Mouse (Mus musculus) yolk sac, embryonic 10.5 days (tissue): ENCODE measurements around the gene Lrrc41.

Source experiments
- DNase-seq: peaks from one replicate; pipeline ENCODE4 v3.0.0-alpha.2; 2017; ENCODE audit warnings: low spot score

Lrrc41 gene

GRCm38 (mm10) chr4:116077240-116078095, 2.4 kb downstream of the Lrrc41 start:
- peak; percentile 64 for DNase-seq

DNA sequence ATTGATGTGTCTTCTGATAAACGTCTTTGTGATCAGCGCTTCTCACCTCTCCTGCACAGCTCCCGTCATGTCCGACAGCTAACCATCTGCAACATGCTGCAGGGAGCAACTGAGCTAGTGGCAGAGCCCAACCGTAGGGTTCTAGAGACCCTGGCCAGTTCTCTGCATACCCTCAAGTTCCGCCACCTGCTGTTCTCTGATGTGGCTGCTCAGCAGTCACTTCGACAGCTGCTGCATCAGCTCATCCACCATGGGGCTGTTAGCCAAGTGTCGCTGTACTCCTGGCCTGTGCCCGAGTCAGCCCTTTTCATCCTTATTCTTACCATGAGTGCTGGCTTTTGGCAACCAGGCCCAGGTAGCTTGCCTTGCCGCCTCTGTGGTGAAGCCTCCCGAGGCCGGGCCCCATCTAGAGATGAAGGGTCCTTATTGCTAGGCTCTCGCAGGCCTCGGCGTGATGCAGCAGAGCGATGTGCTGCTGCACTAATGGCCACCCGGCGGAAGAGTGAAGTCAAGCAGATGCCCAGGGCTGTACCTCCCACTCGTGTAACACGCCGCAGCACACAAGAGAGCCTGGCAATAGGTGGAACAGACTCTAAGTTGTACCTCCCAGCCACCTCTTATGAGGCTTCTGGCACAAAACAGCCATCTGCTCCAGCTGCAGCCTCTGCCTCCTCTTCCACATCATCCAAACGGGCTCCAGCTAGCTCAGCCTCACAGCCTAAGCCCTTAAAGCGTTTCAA, 13.6 kb downstream of the Lrrc41 start:
- no peak for DNase-seq

DNA sequence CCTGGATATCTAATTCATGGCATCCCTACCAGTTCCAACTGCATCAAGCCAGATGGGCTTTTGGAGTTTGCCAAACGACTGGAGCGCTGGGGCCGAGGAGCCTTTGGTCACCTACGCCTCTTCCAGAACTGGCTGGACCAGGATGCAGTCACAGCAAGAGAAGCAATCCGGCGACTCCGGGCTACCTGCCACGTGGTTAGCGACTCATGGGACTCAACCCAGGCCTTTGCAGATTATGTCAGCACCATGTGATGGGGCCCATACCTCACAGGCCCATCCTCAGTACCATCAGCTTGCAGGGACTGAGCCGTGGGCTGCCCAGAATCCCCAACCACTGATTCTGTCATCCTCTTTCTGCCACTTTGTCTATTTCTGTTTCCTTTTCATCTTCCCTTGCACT, 21.2 kb downstream of the Lrrc41 start:
- no peak for DNase-seq

DNA sequence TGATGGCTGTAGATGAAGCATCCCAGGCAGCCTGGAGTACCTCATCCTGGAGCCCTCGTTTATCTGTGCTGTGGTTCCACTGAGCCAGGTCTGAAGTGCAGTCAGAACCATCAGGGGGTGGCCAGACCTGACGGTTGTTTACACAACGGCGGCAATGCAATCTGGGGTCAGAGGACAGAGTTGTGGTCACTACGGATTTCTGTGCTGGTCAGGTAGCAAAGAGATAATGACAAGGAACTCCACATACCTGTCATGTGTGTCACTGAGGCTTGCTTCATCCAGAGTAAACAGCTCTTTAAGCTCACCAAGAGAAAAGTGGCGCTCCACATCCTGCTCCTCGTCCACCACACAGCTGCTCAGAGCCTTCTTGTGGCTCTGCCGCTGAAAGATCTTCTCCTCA, 22.1 kb downstream of the Lrrc41 start:
- DNase-seq, result peak; percentile 88

GRCm38 (mm10) chr4:116100959-116101358, 25.9 kb downstream of the Lrrc41 start:
- DNase-seq, result peak; percentile 40

GRCm38 (mm10) chr4:116105278-116105677, 30.2 kb downstream of the Lrrc41 start:
- DNase-seq, result no peak

- DNase-seq, result no peak
Observed at GRCm38 (mm10) chr4:116110695-116111094, 35.6 kb downstream of the Lrrc41 start.

GRCm38 (mm10) chr4:116111486-116111885, 36.4 kb downstream of the Lrrc41 start:
- DNase-seq, result no peak

GRCm38 (mm10) chr4:116122762-116123161, 47.7 kb downstream of the Lrrc41 start:
- DNase-seq, result no peak

- peak; percentile 91 for DNase-seq
Observed at GRCm38 (mm10) chr4:116123602-116124519, 48.8 kb downstream of the Lrrc41 start, which contains the start of the genes Rad54l and Pomgnt1. Rad54l (minus strand) TSS chr4:116123690. Pomgnt1 (plus strand) TSS chr4:116123840.

DNA sequence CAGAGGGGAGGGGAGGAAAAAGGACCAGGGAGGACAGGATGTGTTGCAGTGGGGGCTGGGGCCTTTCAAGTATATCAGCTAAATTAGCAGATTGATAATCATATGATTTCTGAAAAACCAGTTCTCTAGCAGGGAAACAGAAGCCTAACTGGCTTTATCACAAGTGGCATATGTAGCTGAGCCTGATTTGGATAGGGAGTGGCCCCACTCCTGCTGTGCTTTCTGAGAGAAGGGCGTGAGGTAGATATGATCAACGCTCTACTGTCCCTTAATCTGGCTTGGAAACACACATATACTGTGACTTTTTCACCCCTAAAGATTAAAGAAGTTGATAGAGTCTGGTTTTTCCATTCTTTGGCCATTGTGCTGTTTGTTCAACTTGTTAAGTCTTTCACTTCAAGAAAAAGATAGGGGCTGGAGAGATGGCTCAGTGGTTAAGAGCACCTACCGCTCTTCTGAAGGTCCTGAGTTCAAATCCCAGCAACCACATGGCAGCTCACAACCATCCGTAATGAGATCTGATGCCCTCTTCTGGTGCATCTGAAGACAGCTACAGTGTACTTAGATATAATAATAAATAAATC, 50.8 kb downstream of the Lrrc41 start:
- no peak for DNase-seq

DNA sequence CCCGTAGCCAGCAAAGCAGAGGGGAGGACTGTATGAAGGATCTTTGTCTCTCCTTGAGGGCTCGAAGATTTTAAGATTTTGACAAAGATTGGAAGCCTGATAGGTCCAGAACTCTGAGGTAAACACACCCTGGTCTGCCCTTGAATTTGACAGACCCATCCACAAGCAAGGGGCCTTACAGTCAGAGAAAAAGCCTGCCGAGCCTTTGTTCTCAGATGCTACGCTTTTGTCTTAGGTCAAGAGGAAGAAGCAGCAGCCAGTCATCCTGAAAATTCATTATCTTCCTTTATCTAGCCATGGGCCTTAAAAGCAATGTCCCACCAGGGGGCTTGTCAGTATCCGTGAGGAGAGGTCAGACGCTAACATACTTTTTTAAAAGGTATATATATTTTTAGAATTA, 52.9 kb downstream of the Lrrc41 start:
- no peak for DNase-seq

DNA sequence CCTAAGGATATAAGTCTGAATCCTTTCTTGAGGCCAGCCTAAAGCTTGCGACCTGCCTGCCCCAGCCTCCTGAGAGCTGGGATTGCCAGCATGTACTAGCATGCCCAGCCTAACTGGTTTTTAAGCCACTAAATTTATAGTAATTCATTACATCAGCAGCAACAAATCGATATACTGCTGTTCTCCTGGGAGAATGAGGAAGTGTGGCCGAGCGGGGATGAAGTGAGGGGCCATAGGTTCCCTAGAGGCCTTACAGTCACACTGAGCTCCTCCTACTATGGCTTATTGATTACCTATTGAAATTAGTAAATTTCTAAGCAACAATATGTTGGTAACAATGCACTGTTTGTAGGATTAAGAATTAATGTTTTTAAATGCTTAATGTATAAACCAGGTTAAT, 58.1 kb downstream of the Lrrc41 start:
- DNase-seq, result no peak

DNA sequence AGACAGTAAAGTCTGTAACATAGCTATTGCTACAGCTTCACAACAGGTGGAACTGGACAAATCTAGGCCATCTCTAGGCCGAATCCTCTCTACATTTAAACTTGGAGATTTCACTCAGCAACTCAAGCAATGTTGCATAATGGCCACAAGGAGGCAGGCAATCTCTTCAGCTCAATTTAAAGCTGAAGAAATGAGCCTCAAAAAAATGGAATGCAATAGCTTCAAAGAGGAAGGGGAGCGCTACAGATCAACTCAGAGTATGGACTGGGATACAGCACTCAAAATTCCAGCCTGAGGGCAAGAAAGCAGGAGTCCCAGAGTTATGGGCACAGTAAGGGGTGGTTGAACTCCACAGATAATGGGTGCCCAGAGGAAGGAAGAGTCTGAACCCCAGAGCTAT, 59.9 kb downstream of the Lrrc41 start:
- no peak for DNase-seq

DNA sequence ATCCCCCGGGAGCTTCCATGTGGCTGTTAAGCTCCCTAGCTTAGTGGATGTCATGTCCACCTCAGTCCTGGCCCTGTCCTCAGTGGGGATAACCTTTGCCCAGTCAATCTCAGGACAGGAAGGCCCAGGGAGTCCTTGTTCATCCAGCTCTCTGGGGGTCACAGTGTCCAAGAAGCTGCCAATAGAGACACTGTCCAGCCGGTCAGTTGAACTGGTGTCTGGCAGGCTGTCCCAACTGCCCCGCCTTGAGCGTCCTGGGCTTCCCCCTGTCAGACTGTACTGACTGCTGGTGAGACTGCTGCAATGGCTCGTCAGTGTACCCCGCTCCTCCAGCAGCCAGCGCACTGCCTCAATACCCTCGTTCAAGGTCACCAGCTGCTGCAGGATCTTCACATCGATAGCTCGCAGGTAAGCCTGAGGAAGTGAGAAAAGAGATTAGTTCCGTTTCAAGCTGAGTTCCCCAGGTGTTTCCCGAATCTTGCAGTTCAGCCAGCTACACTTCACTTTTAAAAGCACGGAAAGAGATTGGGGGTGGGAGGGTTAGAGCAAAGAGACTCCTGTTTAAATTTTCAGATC, 62.4 kb downstream of the Lrrc41 start:
- no peak for DNase-seq

DNA sequence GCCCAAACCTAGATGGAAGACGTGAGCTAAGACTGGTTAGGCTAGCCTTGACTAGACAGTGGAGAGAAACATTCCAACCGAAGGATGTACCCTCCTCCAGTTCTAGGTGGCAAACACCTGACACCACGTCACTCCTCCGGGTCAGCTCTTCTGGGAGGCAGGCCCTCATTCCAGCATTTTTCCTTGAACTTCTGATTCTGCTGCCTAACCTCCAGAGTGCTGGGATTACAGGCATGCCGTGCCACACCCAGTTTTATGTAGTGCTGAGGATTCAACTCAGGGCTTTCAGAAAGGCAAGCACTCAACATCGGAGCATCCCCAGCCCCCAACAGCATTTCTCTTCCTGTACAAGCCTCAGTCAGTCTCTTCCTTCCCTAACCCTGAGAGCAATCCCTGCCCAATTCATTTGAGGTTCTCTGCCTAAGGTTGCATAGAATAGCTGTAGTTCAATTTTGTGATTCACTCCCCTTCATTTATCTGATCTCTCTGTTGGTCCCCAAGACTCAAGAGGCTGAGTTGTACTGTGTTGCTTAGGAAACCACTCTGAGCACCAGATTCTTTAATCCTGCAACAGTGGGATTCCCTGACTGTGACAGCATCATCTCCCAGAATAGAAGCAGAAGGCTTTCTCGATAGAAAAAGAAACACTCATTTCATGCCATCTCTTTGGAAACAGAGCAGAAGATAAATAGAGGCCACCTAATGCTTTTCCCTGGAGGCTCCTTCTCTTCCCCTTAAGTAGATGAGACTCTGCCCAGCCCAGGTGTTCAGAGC, 65.9 kb downstream of the Lrrc41 start:
- DNase-seq, result no peak

- no peak for DNase-seq
Observed at GRCm38 (mm10) chr4:116141736-116142135, 66.7 kb downstream of the Lrrc41 start.

DNA sequence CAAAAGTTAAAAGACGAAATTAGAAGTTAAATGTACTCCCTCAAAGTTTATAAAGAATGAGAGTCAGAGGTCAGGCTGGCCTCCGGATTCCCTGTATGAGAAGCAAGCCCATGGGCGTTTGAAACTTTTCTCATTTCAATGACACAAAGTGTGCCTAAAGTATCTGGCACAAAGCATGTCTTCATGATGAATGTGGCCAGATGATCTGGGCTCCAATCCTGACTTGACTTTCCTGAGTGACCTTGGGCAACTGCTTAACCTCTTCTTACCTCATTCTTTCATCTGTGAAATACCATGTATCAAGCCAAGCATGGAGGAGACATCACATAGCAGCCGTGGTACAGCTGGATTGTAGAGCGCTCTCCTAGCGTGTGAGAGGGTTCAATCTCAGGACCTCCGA, 67.2 kb downstream of the Lrrc41 start:
- no peak for DNase-seq

- no peak for DNase-seq
Observed at GRCm38 (mm10) chr4:116143317-116143811, 68.3 kb downstream of the Lrrc41 start.
